Mouse (Mus musculus) intestine, embryonic 15.5 days (tissue): Measurements from ENCODE around the gene Card10. TPM values are rescaled to one million over a fixed set of nuclear protein-coding genes. Genes with fewer than 3 reads are reported as not detected.

Source experiments
- ATAC-seq: fragments of 200-750 bp; cut with Nextera tagmentation; 2 replicates; pipeline ENCODE4 v1.8.0; 2017; ENCODE audit warnings: moderate TSS enrichment, moderate library complexity
- H3K27ac ChIP-seq: fragments of 300-500 bp; sonication (generic); 2 replicates; pipeline ENCODE4 v1.5.1; 2015; ENCODE audit warnings: mild to moderate bottlenecking, inconsistent platforms
- H3K27me3 ChIP-seq: fragments of 300-500 bp; sonication (generic); replicated peaks from 2 replicates; pipeline ENCODE4 v1.6.1; 2015; ENCODE audit warnings: inconsistent platforms
- H3K36me3 ChIP-seq: fragments of 300-500 bp; sonication (generic); 2 replicates; pipeline ENCODE4 v1.6.1; 2015; ENCODE audit warnings: inconsistent platforms
- H3K4me1 ChIP-seq: fragments of 300-500 bp; sonication (generic); replicated peaks from 2 replicates; pipeline ENCODE4 v1.6.1; 2015; ENCODE audit warnings: inconsistent platforms
- H3K4me2 ChIP-seq: fragments of 300-500 bp; sonication (generic); replicated peaks from 2 replicates; pipeline ENCODE4 v1.6.1; 2015; ENCODE audit warnings: mild to moderate bottlenecking, inconsistent platforms
- H3K4me3 ChIP-seq: fragments of 300-500 bp; sonication (generic); replicated peaks from 2 replicates; pipeline ENCODE4 v1.5.1; 2015; ENCODE audit warnings: inconsistent platforms
- H3K9ac ChIP-seq: fragments of 300-500 bp; sonication (generic); 2 replicates; pipeline ENCODE4 v1.6.1; 2015; ENCODE audit warnings: inconsistent platforms
- H3K9me3 ChIP-seq: fragments of 300-500 bp; sonication (generic); 2 replicates; pipeline ENCODE4 v1.6.1; 2016; ENCODE audit warnings: inconsistent platforms
- WGBS: fragments of 180-500 bp; shearing (Covaris S2); methylation state at CpG from one replicate; pipeline ENCODE4 v1.1.7; 2015; 5-methylcytosine and 5-hydroxymethylcytosine counted together
- polyA plus RNA-seq: library from polyadenylated mRNA; unstranded; fragments of >200 nt; fragmentation: Nextera tagmentation; extraction: Ambion mirVana; gene quantifications from 2 replicates; pipeline ENCODE4 v1.2.1, GENCODE M21; 2015

Gene Card10
- polyA plus RNA-seq, 1 experiment from 2014 or later, result 6.9 TPM

GRCm38 (mm10) chr15:78808980-78809379 lies 6.1 kb upstream of the Card10 start:
- H3K4me2 ChIP-seq, result no peak overlapping the region
- H3K9me3 ChIP-seq, result no peaks in the 10 kb centered on the region
- ATAC-seq, result no peak
- no peak overlapping the region for H3K27ac ChIP-seq
- no peaks in the 10 kb centered on the region for H3K36me3 ChIP-seq
- no peaks in the 10 kb centered on the region for H3K27me3 ChIP-seq
- no peak overlapping the region for H3K9ac ChIP-seq
- WGBS, result 90% methylated on average over 2 of the region's 2 CpGs
- no peak overlapping the region for H3K4me3 ChIP-seq
- peaks cover 24% of the 10 kb centered on the region for H3K4me1 ChIP-seq

DNA sequence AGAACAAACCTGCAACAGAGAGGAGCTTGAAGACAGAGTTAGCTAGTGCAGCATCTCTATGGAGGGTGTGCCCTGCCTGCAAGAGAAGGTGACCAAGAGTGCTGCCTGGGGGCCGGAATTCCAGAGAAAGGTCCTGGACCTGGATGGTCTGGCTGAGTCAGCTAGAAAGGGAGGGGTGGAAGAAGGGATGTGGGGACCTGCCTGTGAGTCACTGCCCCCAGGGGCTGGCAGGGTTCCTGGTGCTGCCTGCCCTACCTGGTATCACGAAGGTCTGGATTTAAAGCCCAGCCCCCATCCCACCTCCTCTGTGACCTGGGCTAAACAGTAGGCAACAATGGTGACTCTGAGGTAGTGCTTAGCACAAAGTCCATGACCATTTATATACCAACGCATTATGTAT lies 4.3 kb upstream of the Card10 start:
- Histone ChIP-seq H3K4me3 (no peak overlapping the region), H3K27me3 (peaks cover 7% of the 10 kb centered on the region; the same call in 1 of the 2 replicates), H3K9ac (no peak overlapping the region), H3K36me3 (no peaks in the 10 kb centered on the region), H3K9me3 (no peaks in the 10 kb centered on the region), H3K4me2 (no peak overlapping the region), H3K27ac (no peak overlapping the region), H3K4me1 (peaks cover 39% of the 10 kb centered on the region)
- no peak for ATAC-seq
- WGBS, result 60% methylated on average over 3 of the region's 3 CpGs

DNA sequence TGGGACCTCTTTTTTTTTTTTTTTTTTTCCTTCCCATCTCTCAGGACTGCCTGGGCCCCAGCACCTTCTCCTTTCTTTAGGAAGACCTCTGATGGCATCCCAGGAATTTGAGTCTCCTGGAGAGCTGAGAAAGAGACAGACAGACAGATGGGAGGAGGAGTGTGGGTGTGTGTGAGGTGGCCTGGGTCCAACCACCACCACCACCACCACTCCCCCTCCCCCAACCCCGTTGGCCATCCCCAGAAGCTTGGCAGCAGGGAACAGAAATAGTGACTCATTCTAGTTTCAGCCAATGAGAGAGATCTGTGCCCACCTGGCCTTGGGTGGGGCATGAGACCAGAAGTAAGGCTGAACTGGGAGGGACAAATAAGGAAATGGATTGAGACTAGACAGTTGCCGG lies 3.8 kb upstream of the Card10 start:
- ATAC-seq, result peak; percentile 3; the same call in 1 of the 2 replicates
- no peaks in the 10 kb centered on the region for H3K9me3 ChIP-seq
- H3K27ac ChIP-seq, result no peak overlapping the region
- no peaks in the 10 kb centered on the region for H3K36me3 ChIP-seq
- H3K4me2 ChIP-seq, result no peak overlapping the region
- 28% methylated on average over 2 of the region's 2 CpGs for WGBS
- peaks cover 43% of the 10 kb centered on the region for H3K4me1 ChIP-seq
- H3K9ac ChIP-seq, result no peak overlapping the region
- peaks cover 7% of the 10 kb centered on the region; the same call in 1 of the 2 replicates for H3K27me3 ChIP-seq
- H3K4me3 ChIP-seq, result no peak overlapping the region

GRCm38 (mm10) chr15:78805351-78805750 lies 2.5 kb upstream of the Card10 start:
- no peak overlapping the region for H3K27ac ChIP-seq
- 74% methylated on average over 2 of the region's 2 CpGs for WGBS
- H3K9me3 ChIP-seq, result no peaks in the 10 kb centered on the region
- H3K4me3 ChIP-seq, result no peak overlapping the region
- no peak overlapping the region for H3K4me2 ChIP-seq
- peaks cover 46% of the 10 kb centered on the region for H3K4me1 ChIP-seq
- H3K9ac ChIP-seq, result no peak overlapping the region
- no peak for ATAC-seq
- H3K27me3 ChIP-seq, result peaks cover 10% of the 10 kb centered on the region; the same call in 1 of the 2 replicates
- H3K36me3 ChIP-seq, result no peaks in the 10 kb centered on the region

GRCm38 (mm10) chr15:78804326-78804725 lies 1.5 kb upstream of the Card10 start:
- Histone ChIP-seq H3K9ac (no peak overlapping the region), H3K4me3 (no peak overlapping the region), H3K36me3 (no peaks in the 10 kb centered on the region), H3K9me3 (no peaks in the 10 kb centered on the region), H3K4me2 (peak overlapping the region; percentile 94; the same call in 1 of the 2 replicates), H3K4me1 (peaks cover 40% of the 10 kb centered on the region), H3K27ac (peak overlapping the region; percentile 80), H3K27me3 (peaks cover 10% of the 10 kb centered on the region; the same call in 1 of the 2 replicates)
- WGBS, result 19% methylated on average over 6 of the region's 6 CpGs
- ATAC-seq, result peak; percentile 77

GRCm38 (mm10) chr15:78803499-78803900 lies 658 bp upstream of the Card10 start:
- Histone ChIP-seq H3K36me3 (no peaks in the 10 kb centered on the region), H3K4me3 (peak overlapping the region; percentile 68; the same call in 1 of the 2 replicates), H3K27me3 (peaks cover 10% of the 10 kb centered on the region; the same call in 1 of the 2 replicates), H3K27ac (peak overlapping the region; percentile 80), H3K9ac (peak overlapping the region; percentile 78; the same call in 1 of the 2 replicates), H3K4me1 (peaks cover 42% of the 10 kb centered on the region), H3K4me2 (peak overlapping the region; percentile 94), H3K9me3 (no peaks in the 10 kb centered on the region)
- WGBS, result 7% methylated on average over 8 of the region's 8 CpGs
- peak; percentile 37 for ATAC-seq

DNA sequence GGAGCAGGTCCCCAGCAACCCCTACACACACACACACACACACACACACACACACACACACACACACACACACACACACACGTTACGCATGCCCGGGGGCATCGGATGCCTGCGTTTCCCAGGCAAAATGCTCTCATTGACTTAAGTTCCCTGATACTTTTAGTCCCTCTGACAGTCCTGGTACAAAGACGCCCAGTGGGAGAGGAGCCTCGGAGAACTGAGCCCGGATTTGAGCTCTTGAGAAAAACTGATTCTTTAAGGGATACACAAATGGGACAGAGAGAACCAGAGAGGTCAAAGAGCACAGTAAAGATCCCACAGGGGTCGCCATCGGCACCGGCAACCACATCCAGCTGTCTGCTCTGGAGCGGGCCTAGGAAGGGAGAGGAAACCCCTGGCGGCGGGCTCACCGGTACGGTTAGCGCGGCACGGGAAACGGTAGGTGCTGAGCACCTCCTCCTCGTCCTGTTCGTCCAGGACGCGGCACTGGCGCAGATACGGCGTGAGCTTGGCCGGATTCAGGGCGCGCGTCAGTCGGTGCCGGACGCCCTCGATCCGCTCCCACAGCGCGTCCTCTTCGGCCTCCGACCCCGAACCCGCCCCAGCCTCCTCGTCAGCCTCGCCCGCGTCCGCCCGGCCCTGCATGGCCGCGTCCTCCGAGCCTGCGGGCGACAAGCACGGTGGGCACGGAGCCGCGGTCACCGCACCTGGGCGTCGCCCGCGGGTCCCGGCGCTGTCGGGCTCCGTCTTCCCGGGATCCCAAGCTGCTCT lies 686 bp downstream of the Card10 start:
- peak overlapping the region; percentile 78 for H3K9ac ChIP-seq
- H3K9me3 ChIP-seq, result no peaks in the 10 kb centered on the region
- H3K4me1 ChIP-seq, result peaks cover 37% of the 10 kb centered on the region
- peaks cover 10% of the 10 kb centered on the region; the same call in 1 of the 2 replicates for H3K27me3 ChIP-seq
- peak overlapping the region; percentile 80 for H3K27ac ChIP-seq
- H3K36me3 ChIP-seq, result no peaks in the 10 kb centered on the region
- peak; percentile 13 for ATAC-seq
- H3K4me3 ChIP-seq, result peak overlapping the region; percentile 68
- peak overlapping the region; percentile 94 for H3K4me2 ChIP-seq
- 5% methylated on average over 58 of the region's 67 CpGs for WGBS

DNA sequence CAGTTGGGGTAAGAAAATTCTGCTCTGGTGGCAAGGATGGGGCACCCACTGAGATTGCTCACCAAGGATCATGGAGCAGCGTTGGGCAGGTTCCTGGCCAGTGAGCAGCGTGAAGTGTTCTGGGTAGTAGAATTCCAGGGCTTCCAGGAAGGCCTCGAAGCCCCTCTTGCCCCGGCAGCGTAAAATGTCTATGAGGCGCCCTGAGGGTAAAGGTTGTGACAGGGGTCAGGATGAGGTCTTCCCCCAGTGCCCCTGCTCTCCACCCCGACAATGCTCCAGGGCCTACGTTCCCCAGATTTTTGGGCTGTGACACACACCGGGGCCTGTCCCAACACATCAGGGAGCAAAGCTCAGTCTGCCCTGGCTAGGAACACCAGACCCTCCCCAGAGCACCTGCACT lies 1.3 kb downstream of the Card10 start:
- Histone ChIP-seq H3K36me3 (no peaks in the 10 kb centered on the region), H3K9ac (0 out of 2 replicates have a peak overlapping the region, but pooled peaks have one; percentile 78), H3K27me3 (peaks cover 10% of the 10 kb centered on the region; the same call in 1 of the 2 replicates), H3K9me3 (no peaks in the 10 kb centered on the region), H3K4me1 (peaks cover 33% of the 10 kb centered on the region), H3K27ac (no peak overlapping the region), H3K4me3 (peak overlapping the region; percentile 68), H3K4me2 (peak overlapping the region; percentile 94)
- WGBS, result 64% methylated on average over 9 of the region's 9 CpGs
- no peak for ATAC-seq

DNA sequence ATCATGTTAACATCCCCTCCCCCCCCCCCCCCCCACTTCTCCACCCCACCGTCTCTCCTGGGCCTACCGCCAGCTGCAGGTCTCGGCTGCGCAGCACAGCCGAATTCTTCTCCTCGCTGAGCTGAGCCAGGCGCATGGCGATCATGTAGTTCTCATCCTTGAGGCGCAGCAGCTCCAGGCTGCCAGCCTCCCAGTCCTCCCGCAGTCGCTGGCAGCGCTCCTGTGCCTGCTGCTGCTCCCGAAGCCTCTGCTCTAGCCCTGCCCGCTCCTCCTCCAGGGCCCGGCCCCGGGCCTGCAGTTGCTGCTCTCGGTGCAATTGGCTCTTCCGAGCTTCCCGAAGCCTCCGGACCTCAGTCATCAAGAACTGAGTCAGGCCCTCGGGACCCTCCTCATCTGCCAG lies 3.8 kb downstream of the Card10 start:
- Histone ChIP-seq H3K27ac (no peak overlapping the region), H3K9me3 (no peaks in the 10 kb centered on the region), H3K9ac (no peak overlapping the region), H3K4me3 (no peak overlapping the region), H3K4me1 (peaks cover 33% of the 10 kb centered on the region), H3K36me3 (no peaks in the 10 kb centered on the region), H3K27me3 (peaks cover 10% of the 10 kb centered on the region; the same call in 1 of the 2 replicates), H3K4me2 (peak overlapping the region; percentile 6; the same call in 1 of the 2 replicates)
- ATAC-seq, result no peak
- 56% methylated on average over 21 of the region's 21 CpGs for WGBS

DNA sequence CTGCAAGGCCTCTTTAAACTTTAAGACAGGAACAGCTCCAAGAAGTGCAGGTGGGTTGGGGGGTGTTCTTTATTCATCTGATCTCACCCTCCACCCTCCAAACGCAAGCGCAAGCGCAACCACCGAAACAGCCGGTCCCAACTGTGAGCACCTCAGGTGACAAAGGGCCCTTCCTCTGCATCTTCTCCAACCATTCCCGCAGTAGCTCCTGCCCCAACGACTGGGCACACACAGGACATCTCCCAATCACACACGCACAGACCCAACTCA lies 5.8 kb downstream of the Card10 start:
- Histone ChIP-seq H3K4me1 (peaks cover 16% of the 10 kb centered on the region), H3K9me3 (no peaks in the 10 kb centered on the region), H3K27me3 (peaks cover 3% of the 10 kb centered on the region; the same call in 1 of the 2 replicates), H3K36me3 (no peaks in the 10 kb centered on the region), H3K4me3 (no peak overlapping the region), H3K4me2 (no peak overlapping the region), H3K27ac (no peak overlapping the region), H3K9ac (no peak overlapping the region)
- no peak for ATAC-seq
- 87% methylated on average over 8 of the region's 8 CpGs for WGBS

DNA sequence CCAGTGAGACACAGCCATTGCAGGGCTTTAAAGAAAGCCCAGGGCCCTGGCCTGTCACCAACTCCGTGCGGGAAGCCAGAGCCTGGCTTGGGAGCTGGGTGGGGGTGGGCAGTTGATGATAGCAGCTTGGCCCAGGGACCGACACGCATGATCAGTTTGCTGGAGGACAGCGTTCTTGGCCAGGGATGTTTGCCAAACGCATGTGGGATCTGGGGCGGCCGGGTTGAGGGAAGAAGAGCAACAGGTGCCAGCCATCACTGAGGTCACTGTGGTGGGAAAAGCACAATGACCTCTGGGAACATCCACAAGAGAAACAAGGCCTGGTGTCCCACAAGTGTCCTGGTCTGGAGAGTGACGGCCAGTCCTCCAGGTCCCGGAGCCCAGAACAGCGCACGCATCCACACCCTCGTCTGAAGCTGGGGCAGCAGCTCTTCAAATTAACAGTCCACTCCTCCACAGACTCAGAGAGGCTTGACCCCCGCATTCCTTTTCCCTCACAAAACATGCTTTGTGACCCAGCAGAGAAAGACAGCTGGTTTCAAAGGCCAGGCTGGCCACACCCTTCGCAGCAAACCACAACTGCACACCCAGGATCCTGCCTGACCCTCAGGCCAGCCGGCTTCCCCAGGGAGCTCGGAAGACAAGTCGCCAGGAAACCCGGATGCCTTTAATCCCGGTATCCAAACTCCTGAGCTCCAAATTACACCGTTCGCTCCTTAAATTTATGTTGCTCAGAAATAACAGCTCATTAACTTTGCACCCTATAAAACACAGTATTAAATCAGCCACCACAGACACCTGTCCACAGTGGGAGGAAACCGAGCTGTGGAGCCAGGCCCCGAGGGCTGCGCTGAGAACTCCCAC lies 6.4 kb downstream of the Card10 start:
- peaks cover 3% of the 10 kb centered on the region; the same call in 1 of the 2 replicates for H3K27me3 ChIP-seq
- no peak overlapping the region for H3K9ac ChIP-seq
- no peaks in the 10 kb centered on the region for H3K9me3 ChIP-seq
- H3K4me1 ChIP-seq, result peaks cover 12% of the 10 kb centered on the region
- H3K36me3 ChIP-seq, result no peaks in the 10 kb centered on the region
- WGBS, result 47% methylated on average over 25 of the region's 25 CpGs
- ATAC-seq, result no peak
- no peak overlapping the region for H3K4me2 ChIP-seq
- no peak overlapping the region for H3K4me3 ChIP-seq
- H3K27ac ChIP-seq, result no peak overlapping the region

DNA sequence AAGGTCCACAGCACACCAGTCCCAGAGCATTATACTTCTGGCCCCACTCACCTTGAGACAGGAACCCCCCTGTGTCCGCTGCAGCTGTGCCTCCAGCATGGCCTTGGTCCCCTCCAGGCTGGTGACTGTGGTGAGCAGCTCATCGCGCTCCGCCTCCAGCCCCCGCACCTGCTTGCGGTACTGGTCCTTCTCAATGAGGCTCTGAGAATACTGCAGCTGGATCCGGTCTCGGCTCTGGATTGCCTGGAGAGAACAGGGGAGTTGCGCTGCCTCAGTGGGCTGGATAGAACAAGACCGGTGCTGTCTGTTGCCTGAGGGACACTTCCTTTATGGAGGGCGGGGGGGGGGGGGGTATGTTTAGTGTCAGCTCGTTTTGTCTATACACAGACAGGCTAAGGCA lies 11.9 kb downstream of the Card10 start:
- Histone ChIP-seq H3K27me3 (no peaks in the 10 kb centered on the region), H3K27ac (peak overlapping the region; percentile 10; the same call in 1 of the 2 replicates), H3K9me3 (no peaks in the 10 kb centered on the region), H3K36me3 (no peaks in the 10 kb centered on the region), H3K9ac (no peak overlapping the region), H3K4me2 (no peak overlapping the region), H3K4me3 (no peak overlapping the region), H3K4me1 (peaks cover 28% of the 10 kb centered on the region)
- no peak for ATAC-seq
- WGBS, result 73% methylated on average over 12 of the region's 12 CpGs
